Mouse (Mus musculus): Measurements from ENCODE around the gene Fhad1. TPM values are rescaled to one million over a fixed set of nuclear protein-coding genes. Genes with fewer than 3 reads are reported as not detected.
A peak's percentile ranks its signal among the peaks of the same experiment; 100 is the strongest.

The Fhad1 gene
- total and polyA plus RNA-seq, 2 experiments from 2014 or later = 5.6 to 7.2 TPM

DNA sequence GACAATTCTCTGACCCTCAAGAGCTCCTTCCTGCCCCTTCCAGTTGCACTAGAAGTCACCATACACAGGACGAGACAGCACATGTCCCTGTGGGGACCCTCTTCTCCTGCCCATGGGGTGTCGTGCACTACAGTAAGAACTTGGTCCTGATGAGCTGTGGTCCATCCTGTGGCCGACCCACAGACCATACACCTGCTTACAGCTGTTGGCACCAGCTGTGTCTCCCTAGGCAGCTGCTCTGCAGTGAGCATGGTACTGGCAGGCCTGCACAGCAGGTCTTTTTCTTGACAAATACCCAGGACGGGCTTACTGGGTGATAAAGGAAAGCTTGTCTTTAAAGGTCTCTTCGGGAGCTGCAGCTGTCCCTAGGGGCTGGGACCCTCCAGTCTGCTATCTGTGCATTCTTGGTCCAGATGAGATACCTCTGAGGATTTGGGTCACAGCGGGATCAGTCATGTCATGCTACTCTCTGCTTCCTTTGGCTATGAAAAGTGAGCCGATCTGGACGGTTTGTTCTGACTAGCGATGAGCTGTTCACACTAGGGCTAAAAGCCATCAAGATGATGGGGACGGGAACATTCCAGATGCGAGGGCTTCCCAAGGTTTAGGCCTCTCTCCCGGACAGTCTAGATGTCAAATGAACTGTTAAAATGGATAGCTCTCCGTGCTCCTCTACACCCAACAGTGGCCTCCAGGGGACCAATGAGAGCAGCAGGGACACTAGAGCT is 44.4 kb upstream of the Fhad1 start:
- Histone ChIP-seq H3K27me3 (ENCODE audit: insufficient read depth, low read length) (no peaks in the 10 kb centered on the region), H3K4me2 (ENCODE audit: low read depth, low read length, poor library complexity, severe bottlenecking) (no peak overlapping the region), H3K27ac (ENCODE audit: low read depth, low read length) (no peak overlapping the region), H3K4me1 (ENCODE audit: insufficient read depth, low read length) (no peaks in the 10 kb centered on the region), H3K9me3 (ENCODE audit: low read length) (no peaks in the 10 kb centered on the region), H3K9ac (replicated peaks; ENCODE audit: low read length, poor library complexity, severe bottlenecking) (no peak overlapping the region), H3K4me3 (ENCODE audit: low read depth, low read length) (no peak overlapping the region), H3K36me3 (ENCODE audit: insufficient read depth, low read length) (no peaks in the 10 kb centered on the region)
- ATAC-seq (ENCODE audit: low FRiP score) (no peak), DNase-seq (ENCODE audit: low spot score) (no peak)
- TF ChIP-seq CTCF (IDR thresholded peaks at IDR 0.05) = no peak
- 74% methylated on average over 13 of the region's 13 CpGs for WGBS

GRCm38 (mm10) chr4:142057529-142058216 is 42.8 kb upstream of the Fhad1 start:
- Histone ChIP-seq H3K9me3 (ENCODE audit: low read length) (no peaks in the 10 kb centered on the region), H3K4me3 (ENCODE audit: low read depth, low read length) (no peak overlapping the region), H3K9ac (replicated peaks; ENCODE audit: low read length, poor library complexity, severe bottlenecking) (no peak overlapping the region), H3K4me2 (ENCODE audit: low read depth, low read length, poor library complexity, severe bottlenecking) (no peak overlapping the region), H3K4me1 (ENCODE audit: insufficient read depth, low read length) (no peaks in the 10 kb centered on the region), H3K27me3 (ENCODE audit: insufficient read depth, low read length) (no peaks in the 10 kb centered on the region), H3K36me3 (ENCODE audit: insufficient read depth, low read length) (no peaks in the 10 kb centered on the region), H3K27ac (ENCODE audit: low read depth, low read length) (no peak overlapping the region)
- DNase-seq (ENCODE audit: low spot score) = peak; percentile 56
- ATAC-seq (ENCODE audit: low FRiP score) = no peak
- TF ChIP-seq CTCF (IDR thresholded peaks at IDR 0.05) = no peak
- 74% methylated on average over 22 of the region's 22 CpGs for WGBS

DNA sequence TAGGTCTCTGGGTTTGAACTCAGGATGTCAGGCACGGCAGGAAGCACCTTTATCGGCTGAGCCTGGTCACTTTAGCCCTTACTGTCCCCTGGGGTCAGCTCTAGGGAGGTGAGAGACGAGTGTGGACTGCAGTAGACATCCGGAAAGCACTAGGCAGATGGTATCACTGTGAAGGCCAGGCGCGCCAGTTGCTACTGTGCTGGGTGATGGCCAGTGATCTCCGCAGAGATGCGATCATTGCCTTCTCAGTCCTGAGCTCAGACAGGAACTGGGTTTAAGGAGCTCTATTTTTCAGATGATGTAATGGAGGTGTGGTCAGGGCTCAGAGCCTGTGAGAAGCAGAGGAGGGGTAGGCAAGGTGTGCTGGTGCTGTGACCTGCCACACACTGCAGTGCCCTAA is 40.7 kb upstream of the Fhad1 start:
- no peak for ATAC-seq (ENCODE audit: low FRiP score)
- Histone ChIP-seq H3K9ac (replicated peaks; ENCODE audit: low read length, poor library complexity, severe bottlenecking) (no peak overlapping the region), H3K27me3 (ENCODE audit: insufficient read depth, low read length) (no peaks in the 10 kb centered on the region), H3K4me2 (ENCODE audit: low read depth, low read length, poor library complexity, severe bottlenecking) (no peak overlapping the region), H3K36me3 (ENCODE audit: insufficient read depth, low read length) (no peaks in the 10 kb centered on the region), H3K27ac (ENCODE audit: low read depth, low read length) (no peak overlapping the region), H3K4me3 (ENCODE audit: low read depth, low read length) (no peak overlapping the region), H3K4me1 (ENCODE audit: insufficient read depth, low read length) (no peaks in the 10 kb centered on the region), H3K9me3 (ENCODE audit: low read length) (no peaks in the 10 kb centered on the region)
- DNase-seq (ENCODE audit: low spot score) = peak; percentile 53
- TF ChIP-seq CTCF (IDR thresholded peaks at IDR 0.05) = no peak
- WGBS = 89% methylated on average over 8 of the region's 8 CpGs

GRCm38 (mm10) chr4:142054580-142054979 is 39.7 kb upstream of the Fhad1 start:
- Histone ChIP-seq H3K36me3 (ENCODE audit: insufficient read depth, low read length) (no peaks in the 10 kb centered on the region), H3K4me3 (ENCODE audit: low read depth, low read length) (no peak overlapping the region), H3K9ac (replicated peaks; ENCODE audit: low read length, poor library complexity, severe bottlenecking) (no peak overlapping the region), H3K4me1 (ENCODE audit: insufficient read depth, low read length) (no peaks in the 10 kb centered on the region), H3K4me2 (ENCODE audit: low read depth, low read length, poor library complexity, severe bottlenecking) (no peak overlapping the region), H3K27ac (ENCODE audit: low read depth, low read length) (no peak overlapping the region), H3K27me3 (ENCODE audit: insufficient read depth, low read length) (no peaks in the 10 kb centered on the region), H3K9me3 (ENCODE audit: low read length) (no peaks in the 10 kb centered on the region)
- ATAC-seq (ENCODE audit: low FRiP score) = no peak
- TF ChIP-seq CTCF (IDR thresholded peaks at IDR 0.05) = no peak
- WGBS = 83% methylated on average over 11 of the region's 11 CpGs
- no peak for DNase-seq (ENCODE audit: low spot score)

- 48% methylated on average over 9 of the region's 9 CpGs for WGBS
- Histone ChIP-seq H3K9ac (replicated peaks; ENCODE audit: low read length, poor library complexity, severe bottlenecking) (no peak overlapping the region), H3K4me1 (ENCODE audit: insufficient read depth, low read length) (no peaks in the 10 kb centered on the region), H3K27me3 (ENCODE audit: insufficient read depth, low read length) (no peaks in the 10 kb centered on the region), H3K27ac (ENCODE audit: low read depth, low read length) (no peak overlapping the region), H3K4me2 (ENCODE audit: low read depth, low read length, poor library complexity, severe bottlenecking) (no peak overlapping the region), H3K4me3 (ENCODE audit: low read depth, low read length) (no peak overlapping the region), H3K36me3 (ENCODE audit: insufficient read depth, low read length) (no peaks in the 10 kb centered on the region), H3K9me3 (ENCODE audit: low read length) (no peaks in the 10 kb centered on the region)
- no peak for TF ChIP-seq CTCF (IDR thresholded peaks at IDR 0.05)
- DNase-seq (ENCODE audit: low spot score) (no peak), ATAC-seq (ENCODE audit: low FRiP score) (no peak)
These were observed 39.0 kb upstream of the Fhad1 start for GRCm38 (mm10) chr4:142053661-142054448.

GRCm38 (mm10) chr4:142053261-142053660 is 38.4 kb upstream of the Fhad1 start:
- no peak for TF ChIP-seq CTCF (IDR thresholded peaks at IDR 0.05)
- DNase-seq (ENCODE audit: low spot score) (no peak), ATAC-seq (ENCODE audit: low FRiP score) (no peak)
- H3K4me3 ChIP-seq (ENCODE audit: low read depth, low read length) = no peak overlapping the region
- no peaks in the 10 kb centered on the region for H3K27me3 ChIP-seq (ENCODE audit: insufficient read depth, low read length)
- H3K27ac ChIP-seq (ENCODE audit: low read depth, low read length) = no peak overlapping the region
- no peak overlapping the region for H3K9ac ChIP-seq (replicated peaks; ENCODE audit: low read length, poor library complexity, severe bottlenecking)
- no peaks in the 10 kb centered on the region for H3K9me3 ChIP-seq (ENCODE audit: low read length)
- no peaks in the 10 kb centered on the region for H3K36me3 ChIP-seq (ENCODE audit: insufficient read depth, low read length)
- no peaks in the 10 kb centered on the region for H3K4me1 ChIP-seq (ENCODE audit: insufficient read depth, low read length)
- WGBS = 67% methylated on average over 4 of the region's 4 CpGs
- H3K4me2 ChIP-seq (ENCODE audit: low read depth, low read length, poor library complexity, severe bottlenecking) = no peak overlapping the region

All from midbrain, postnatal 0 days (tissue).